Mouse (Mus musculus): ENCODE measurements around the gene Trim9. TPM values are rescaled to one million over a fixed set of nuclear protein-coding genes. Genes with fewer than 3 reads are reported as not detected.

Trim9 gene
- total RNA-seq, 2 experiments from 2014 or later, result 329 to 436 TPM

GRCm38 (mm10) chr12:70277071-70277939 lies 70.1 kb downstream of the Trim9 start:
- intact Hi-C loops (cut with DNase I), result no loop called here
- DNase-seq (ENCODE audit: low spot score in 2 of 2), result no peak

- intact Hi-C loops (cut with DNase I), result no loop called here
- DNase-seq (ENCODE audit: low spot score in 2 of 2), result no peak
Observed at GRCm38 (mm10) chr12:70269724-70270123, 77.7 kb downstream of the Trim9 start.

GRCm38 (mm10) chr12:70267314-70267713 lies 80.1 kb downstream of the Trim9 start:
- intact Hi-C loops (cut with DNase I), result no loop called here
- DNase-seq (ENCODE audit: low spot score in 2 of 2), result no peak

GRCm38 (mm10) chr12:70266494-70266931 lies 80.9 kb downstream of the Trim9 start:
- intact Hi-C loops (cut with DNase I), result no loop called here
- no peak for DNase-seq (ENCODE audit: low spot score in 2 of 2)

- intact Hi-C loops (cut with DNase I), result no loop called here
- no peak for DNase-seq (ENCODE audit: low spot score in 2 of 2)
Observed at GRCm38 (mm10) chr12:70263721-70264120, 83.7 kb downstream of the Trim9 start.

- intact Hi-C loops (cut with DNase I), result no loop called here
- peak; percentile 74 to 82 for DNase-seq (ENCODE audit: low spot score in 2 of 2)
Observed at GRCm38 (mm10) chr12:70262271-70262953, 85.0 kb downstream of the Trim9 start.

- intact Hi-C loops (cut with DNase I), result loop anchor here (5.0 kb wide), 1 partner anchor 91 kb away; no protein-coding TSS in a partner anchor
- no peak for DNase-seq (ENCODE audit: low spot score in 2 of 2)
Observed at GRCm38 (mm10) chr12:70251210-70251884, 96.1 kb downstream of the Trim9 start.

GRCm38 (mm10) chr12:70249616-70250157 lies 97.7 kb downstream of the Trim9 start:
- intact Hi-C loops (cut with DNase I), result loop anchor here (5.0 kb wide), 1 partner anchor 93 kb away; no protein-coding TSS in a partner anchor
- no peak for DNase-seq (ENCODE audit: low spot score in 2 of 2)

GRCm38 (mm10) chr12:70247683-70248474 lies 99.5 kb downstream of the Trim9 start:
- DNase-seq (ENCODE audit: low spot score in 2 of 2), result no peak
- intact Hi-C loops (cut with DNase I), result no loop called here

- no peak for DNase-seq (ENCODE audit: low spot score in 2 of 2)
- intact Hi-C loops (cut with DNase I), result no loop called here
Observed at GRCm38 (mm10) chr12:70242550-70242949, 104.9 kb downstream of the Trim9 start.

GRCm38 (mm10) chr12:70239741-70240140 lies 107.7 kb downstream of the Trim9 start:
- no peak for DNase-seq (ENCODE audit: low spot score in 2 of 2)
- intact Hi-C loops (cut with DNase I), result loop anchor here (5.0 kb wide), 1 partner anchor 108 kb away; the partner anchor contains the start of gene Trim9

- no peak for DNase-seq (ENCODE audit: low spot score in 2 of 2)
Observed at GRCm38 (mm10) chr12:70238604-70239003, 108.8 kb downstream of the Trim9 start.

GRCm38 (mm10) chr12:70234938-70235484 lies 112.4 kb downstream of the Trim9 start:
- DNase-seq (ENCODE audit: low spot score in 2 of 2), result no peak
- intact Hi-C loops (cut with DNase I), result loop anchor here (1.0 to 5.0 kb wide), 2 partner anchors 112 to 195 kb away; partner anchors contain the start of gene Trim9

More at GRCm38 (mm10) chr12:70238604-70239003, 108.8 kb downstream of the Trim9 start:
- intact Hi-C loops (cut with DNase I), result loop anchor here (5.0 kb wide), 1 partner anchor 109 kb away; the partner anchor contains the start of gene Trim9

GRCm38 (mm10) chr12:70234411-70234810 lies 113.0 kb downstream of the Trim9 start:
- no peak for DNase-seq (ENCODE audit: low spot score in 2 of 2)
- intact Hi-C loops (cut with DNase I), result loop anchor here (1.0 kb wide), 1 partner anchor 196 kb away; no protein-coding TSS in a partner anchor

GRCm38 (mm10) chr12:70233637-70234315 lies 113.6 kb downstream of the Trim9 start:
- no peak for DNase-seq (ENCODE audit: low spot score in 2 of 2)
- intact Hi-C loops (cut with DNase I), result loop anchor here (1.0 kb wide), 1 partner anchor 197 kb away; no protein-coding TSS in a partner anchor

- intact Hi-C loops (cut with DNase I), result no loop called here
- no peak for DNase-seq (ENCODE audit: low spot score in 2 of 2)
Observed at GRCm38 (mm10) chr12:70232020-70232544, 115.3 kb downstream of the Trim9 start.

GRCm38 (mm10) chr12:70231294-70231693 lies 116.1 kb downstream of the Trim9 start, which contains the start of gene Pygl:
Pygl (minus strand) TSS chr12:70231488.
- intact Hi-C loops (cut with DNase I), result no loop called here
- no peak for DNase-seq (ENCODE audit: low spot score in 2 of 2)
